Mouse (Mus musculus): Measurements from ENCODE around the gene Hnrnpa3. TPM values are rescaled to one million over a fixed set of nuclear protein-coding genes. Genes with fewer than 3 reads are reported as not detected.
"Not testable (repeated sequence)": the region's sequence is repeated elsewhere in the genome, so short reads cannot be mapped to it uniquely, and the experiment has no call there.

Hnrnpa3 gene
- 25.8 and 28.1 TPM in 2 replicates for polyA plus RNA-seq (2012; rRNA removed)

GRCm38 (mm10) chr2:75658727-75659628 lies at the start of gene Hnrnpa3:
Gene Hnrnpa3, plus strand, starts transcription at chr2:75659261.
- under 1% methylated on average over 96 of the region's 102 CpGs for WGBS
- peak; percentile 81 for DNase-seq (ENCODE audit: low read depth, low spot score)

- WGBS, result 80% methylated on average over 15 of the region's 15 CpGs
- DNase-seq (ENCODE audit: low read depth, low spot score), result no peak
Measured at GRCm38 (mm10) chr2:75609971-75610370, 49.1 kb upstream of the Hnrnpa3 start.

DNA sequence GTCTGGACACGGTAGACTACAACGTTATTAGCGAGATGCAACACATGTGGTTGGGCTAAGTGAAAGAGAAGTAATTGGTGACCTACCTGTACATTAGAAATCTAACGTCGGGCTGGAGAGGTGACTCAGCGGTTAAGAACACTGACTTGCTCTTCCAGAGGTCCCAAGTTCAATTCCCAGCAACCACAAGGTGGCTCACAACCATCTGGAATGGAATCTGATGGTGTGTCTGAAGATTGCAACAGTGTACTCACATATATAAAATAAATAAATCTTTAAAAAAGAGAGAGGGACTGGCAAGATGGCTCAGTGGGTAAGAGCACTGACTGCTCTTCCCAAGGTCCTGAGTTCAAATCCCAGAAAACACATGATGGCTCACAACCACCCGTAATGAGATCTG lies 48.5 kb upstream of the Hnrnpa3 start:
- WGBS, result 77% methylated on average over 7 of the region's 7 CpGs
- DNase-seq (ENCODE audit: low read depth, low spot score), result not testable (repeated sequence)

- DNase-seq (ENCODE audit: low read depth, low spot score), result no peak
- WGBS, result 90% methylated on average over 15 of the region's 15 CpGs
Measured at GRCm38 (mm10) chr2:75611041-75611805, 47.8 kb upstream of the Hnrnpa3 start.

GRCm38 (mm10) chr2:75612006-75612405 lies 47.1 kb upstream of the Hnrnpa3 start:
- 76% methylated on average over 2 of the region's 2 CpGs for WGBS
- no peak for DNase-seq (ENCODE audit: low read depth, low spot score)

DNA sequence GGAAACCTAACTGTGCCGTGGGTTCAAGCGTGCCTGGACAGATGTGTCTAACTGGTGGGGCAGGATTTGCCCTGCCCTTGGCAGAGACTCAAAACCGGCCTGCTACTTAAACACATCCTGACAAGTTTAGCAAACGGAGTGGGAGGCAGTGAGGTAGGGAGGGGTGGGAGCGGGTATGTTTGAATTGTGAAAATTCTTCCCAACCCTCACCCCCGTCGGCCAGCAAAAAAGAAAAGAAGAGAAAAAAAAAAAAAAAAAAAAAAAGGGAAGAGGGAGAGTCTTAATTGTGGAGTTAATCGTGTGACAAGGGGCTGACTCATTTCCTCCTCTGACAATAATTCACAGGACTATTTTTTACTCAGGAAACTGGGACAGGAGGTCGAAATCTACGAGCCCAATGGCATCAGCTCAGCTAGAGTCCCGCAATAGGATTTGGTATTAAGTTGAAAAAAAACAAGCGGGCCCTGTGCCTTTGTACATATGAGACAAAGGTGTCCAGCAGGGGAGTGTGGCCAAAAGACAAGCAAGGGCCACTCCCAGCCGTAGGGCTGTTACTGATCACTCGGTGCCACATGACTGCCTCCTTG lies 46.0 kb upstream of the Hnrnpa3 start:
- 7% methylated on average over 14 of the region's 14 CpGs for WGBS
- no peak for DNase-seq (ENCODE audit: low read depth, low spot score)

GRCm38 (mm10) chr2:75614577-75614976 lies 44.5 kb upstream of the Hnrnpa3 start:
- WGBS, result 26% methylated on average over 6 of the region's 6 CpGs
- no peak for DNase-seq (ENCODE audit: low read depth, low spot score)

GRCm38 (mm10) chr2:75616911-75617310 lies 42.1 kb upstream of the Hnrnpa3 start:
- 93% methylated on average over 8 of the region's 8 CpGs for WGBS
- DNase-seq (ENCODE audit: low read depth, low spot score), result no peak

GRCm38 (mm10) chr2:75618712-75619111 lies 40.3 kb upstream of the Hnrnpa3 start:
- WGBS, result 78% methylated on average over 6 of the region's 6 CpGs

DNA sequence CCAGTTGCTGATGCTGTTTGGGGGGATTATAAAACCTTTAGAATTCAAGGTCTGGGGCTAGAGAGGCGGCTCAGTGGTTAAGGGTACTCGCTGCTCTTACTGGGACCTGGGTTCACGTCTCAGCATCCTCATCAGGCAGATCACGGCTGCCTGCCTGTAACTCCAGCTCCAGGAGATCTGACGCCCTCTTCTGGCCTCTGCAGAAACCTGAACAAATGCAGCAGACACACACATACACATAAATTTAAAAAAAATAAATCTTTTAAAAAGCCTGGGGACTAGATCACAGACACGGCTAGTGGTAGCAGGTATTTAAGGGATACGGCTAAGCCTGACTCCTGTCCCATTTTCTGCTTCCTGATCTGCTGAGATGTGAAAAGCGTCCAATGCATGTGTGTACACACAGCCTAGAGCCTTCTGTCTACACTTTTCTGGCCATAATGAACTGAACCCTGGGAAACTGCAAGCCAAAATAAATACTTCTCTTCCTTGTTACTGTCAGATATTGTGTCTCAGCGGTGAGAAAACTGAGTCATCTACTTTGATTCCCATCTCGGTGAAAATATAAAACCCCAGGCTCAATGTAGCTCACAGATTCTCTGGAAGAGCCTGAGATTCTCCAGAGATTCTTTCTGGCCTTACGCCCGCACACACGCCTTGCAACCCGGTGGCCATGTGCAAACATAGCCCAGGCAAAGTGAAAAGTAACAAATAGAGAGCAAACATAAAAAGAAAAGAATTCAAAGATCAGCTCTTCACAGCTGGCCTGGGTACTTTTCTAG lies 37.0 kb upstream of the Hnrnpa3 start:
- DNase-seq (ENCODE audit: low read depth, low spot score), result no peak
- 42% methylated on average over 14 of the region's 14 CpGs for WGBS

More at GRCm38 (mm10) chr2:75618712-75619111, 40.3 kb upstream of the Hnrnpa3 start:
- DNase-seq (ENCODE audit: low read depth, low spot score), result no peak

DNA sequence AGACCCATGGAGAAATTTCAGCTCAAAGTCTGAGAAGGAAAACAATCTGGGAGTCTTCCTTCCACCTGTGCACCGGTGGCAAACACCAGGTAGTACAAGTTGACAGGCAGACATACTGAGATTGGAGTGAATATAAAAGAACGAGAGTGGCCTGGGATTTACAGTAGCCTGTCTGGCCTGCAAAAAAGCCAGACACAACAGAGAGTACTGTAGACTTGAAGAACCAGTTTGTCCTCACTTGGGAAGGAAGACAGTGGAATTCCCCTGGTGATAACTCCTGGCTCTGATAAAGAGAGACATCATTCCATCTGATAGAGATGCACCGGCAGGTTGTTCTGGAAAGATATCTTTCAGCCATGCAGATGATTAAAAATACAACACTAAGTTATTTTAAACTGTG lies 34.0 kb upstream of the Hnrnpa3 start:
- no peak for DNase-seq (ENCODE audit: low read depth, low spot score)
- 31% methylated on average over 3 of the region's 3 CpGs for WGBS

DNA sequence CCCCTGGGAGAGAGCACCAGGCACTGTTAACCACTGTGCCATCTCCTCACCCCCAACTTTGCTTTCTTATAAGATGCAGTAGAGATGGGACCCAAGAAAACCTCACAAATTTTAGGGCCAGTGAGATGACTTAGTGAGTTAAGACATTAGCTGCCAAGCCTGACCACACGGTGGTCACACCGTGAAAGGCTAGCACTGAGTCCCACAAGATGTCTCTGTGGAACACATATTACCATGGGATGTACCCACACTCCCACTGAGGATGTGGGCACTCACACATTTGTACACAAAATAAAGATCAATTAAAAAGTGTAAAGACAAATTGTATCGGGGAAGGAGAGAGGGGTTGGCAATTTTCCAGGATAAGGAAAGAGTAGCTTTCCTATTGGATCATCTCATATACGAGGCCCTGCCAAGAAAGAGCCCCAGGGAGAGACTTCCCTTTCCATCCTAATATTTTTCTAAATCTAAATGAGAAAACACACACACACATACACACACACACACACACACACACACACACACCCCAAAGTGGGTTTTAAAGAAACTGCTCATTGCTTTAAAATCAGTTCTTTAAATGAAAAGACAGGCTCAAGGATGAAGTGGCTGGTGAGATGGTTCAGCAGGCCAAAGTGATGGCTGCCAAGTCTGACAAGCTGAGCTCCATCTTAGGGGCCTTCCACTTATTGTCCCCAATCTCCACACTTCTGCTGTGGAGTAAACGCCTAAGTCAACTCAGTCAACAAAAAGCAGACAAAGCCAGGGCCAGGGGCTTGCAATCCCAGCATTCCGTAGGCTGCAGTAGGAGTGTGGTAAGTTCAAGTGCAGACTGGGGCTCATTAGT lies 32.2 kb upstream of the Hnrnpa3 start:
- no peak for DNase-seq (ENCODE audit: low read depth, low spot score)
- WGBS, result 78% methylated on average over 6 of the region's 6 CpGs

DNA sequence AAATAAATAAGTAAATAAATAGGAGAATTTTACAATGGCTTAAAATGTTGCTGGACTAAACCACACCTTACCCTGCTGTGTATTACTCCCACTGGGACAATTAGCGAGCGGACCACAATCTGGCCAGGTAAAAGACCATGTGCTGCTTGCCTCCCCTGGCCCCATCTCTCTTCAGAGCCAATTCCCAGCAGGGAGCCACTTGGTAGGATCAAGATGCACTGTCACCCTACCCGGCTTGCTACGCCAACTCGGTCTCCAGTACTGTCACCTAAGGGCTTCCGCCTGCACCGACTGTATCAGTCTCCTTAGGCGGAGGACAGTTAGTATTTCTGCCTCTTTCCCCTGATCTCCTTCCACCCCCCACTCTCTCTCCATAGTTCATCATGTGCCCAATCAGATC lies 30.6 kb upstream of the Hnrnpa3 start:
- 97% methylated on average over 8 of the region's 8 CpGs for WGBS
- no peak for DNase-seq (ENCODE audit: low read depth, low spot score)

DNA sequence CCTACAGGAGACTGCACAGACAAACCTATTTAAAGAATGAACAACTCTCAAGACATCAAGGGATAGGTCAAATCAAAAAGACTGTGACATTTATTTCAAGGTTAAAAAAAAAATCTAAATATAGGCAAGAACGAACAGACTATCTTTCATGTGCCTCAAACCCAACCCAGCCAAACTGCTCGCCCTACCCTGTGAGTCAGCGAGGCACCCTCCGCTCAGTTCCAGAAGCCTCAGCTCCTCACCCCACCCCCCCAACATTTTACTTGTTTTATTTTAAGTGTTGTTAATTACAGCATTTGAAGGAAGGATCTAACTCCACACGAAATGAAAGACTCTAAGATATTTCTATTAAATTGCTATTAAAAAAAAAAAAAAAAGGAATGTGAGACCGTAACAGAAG lies 27.6 kb upstream of the Hnrnpa3 start:
- WGBS, result 63% methylated on average over 6 of the region's 6 CpGs
- DNase-seq (ENCODE audit: low read depth, low spot score), result no peak

DNA sequence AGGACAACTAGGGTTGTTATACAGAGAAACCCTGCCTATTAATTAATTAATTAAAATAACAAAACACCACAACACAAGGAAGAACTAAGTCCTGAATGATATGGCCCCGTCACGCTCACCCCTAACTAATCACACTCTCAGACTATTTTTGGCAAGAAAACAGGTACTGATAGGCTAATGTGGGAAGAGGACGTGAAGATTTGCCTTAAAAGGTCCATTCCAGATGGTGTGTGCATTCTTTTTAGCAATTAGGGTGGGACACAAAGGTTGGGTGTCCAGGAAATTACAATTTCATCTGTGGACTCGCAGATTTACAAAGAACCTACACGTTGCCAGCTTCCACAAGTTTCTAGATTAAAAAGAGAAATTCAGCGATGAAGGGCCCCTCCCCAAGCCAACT lies 27.0 kb upstream of the Hnrnpa3 start:
- no peak for DNase-seq (ENCODE audit: low read depth, low spot score)
- WGBS, result 72% methylated on average over 6 of the region's 6 CpGs

DNA sequence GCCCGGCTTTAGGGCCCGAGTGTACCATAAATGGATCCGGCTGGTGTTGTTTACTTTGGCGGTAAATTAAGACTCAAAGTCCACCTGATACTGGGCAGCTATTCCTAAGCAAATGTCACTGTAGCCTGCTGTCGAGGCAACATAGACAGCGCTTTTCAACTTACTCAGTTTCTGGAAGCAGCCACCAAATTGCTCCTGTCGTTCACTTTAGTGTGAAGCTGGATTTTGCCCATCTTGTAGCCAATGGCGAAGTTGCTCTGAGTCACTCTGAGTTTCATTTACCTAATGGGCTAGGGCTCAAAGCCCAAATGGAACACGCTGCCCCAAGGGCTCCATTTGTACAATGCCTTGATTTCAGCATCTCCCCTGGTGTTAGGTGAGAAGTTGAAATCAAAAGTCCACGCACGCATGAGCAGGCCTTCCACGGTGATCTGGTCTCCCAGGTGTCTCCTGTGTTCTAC lies 26.3 kb upstream of the Hnrnpa3 start:
- DNase-seq (ENCODE audit: low read depth, low spot score), result no peak
- WGBS, result 34% methylated on average over 12 of the region's 12 CpGs

DNA sequence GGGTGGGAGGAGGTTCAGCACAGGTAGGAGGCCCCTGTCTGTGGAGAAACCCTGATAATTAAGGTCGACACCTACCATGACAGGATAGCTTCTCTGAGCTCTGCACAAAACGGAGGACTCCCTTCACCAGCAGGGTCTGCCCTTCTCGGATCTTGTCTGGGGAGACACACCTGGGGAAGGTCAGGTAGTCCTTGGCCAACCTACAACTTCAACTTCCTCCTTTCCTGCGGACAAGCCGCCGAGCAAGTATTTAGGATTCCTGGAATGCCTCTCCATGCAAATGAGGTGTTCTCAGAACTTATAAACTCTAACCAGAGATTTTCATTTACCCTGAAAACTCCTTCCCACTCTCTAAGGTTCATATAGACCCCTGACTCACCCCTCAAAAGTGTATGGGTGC lies 25.7 kb upstream of the Hnrnpa3 start:
- DNase-seq (ENCODE audit: low read depth, low spot score), result no peak
- WGBS, result 35% methylated on average over 6 of the region's 6 CpGs

GRCm38 (mm10) chr2:75633784-75634183 lies 25.3 kb upstream of the Hnrnpa3 start:
- no peak for DNase-seq (ENCODE audit: low read depth, low spot score)
- WGBS, result 35% methylated on average over 5 of the region's 5 CpGs

- 82% methylated on average over 14 of the region's 14 CpGs for WGBS
- not testable (repeated sequence) for DNase-seq (ENCODE audit: low read depth, low spot score)
Measured at GRCm38 (mm10) chr2:75634431-75634830, 24.6 kb upstream of the Hnrnpa3 start.
